Mouse (Mus musculus): ENCODE measurements around the gene Dnmt3a. TPM values are rescaled to one million over a fixed set of nuclear protein-coding genes. Genes with fewer than 3 reads are reported as not detected.

Dnmt3a gene
- total and polyA plus RNA-seq, 3 experiments = 15.9 to 34.4 TPM; not detected in 1

DNA sequence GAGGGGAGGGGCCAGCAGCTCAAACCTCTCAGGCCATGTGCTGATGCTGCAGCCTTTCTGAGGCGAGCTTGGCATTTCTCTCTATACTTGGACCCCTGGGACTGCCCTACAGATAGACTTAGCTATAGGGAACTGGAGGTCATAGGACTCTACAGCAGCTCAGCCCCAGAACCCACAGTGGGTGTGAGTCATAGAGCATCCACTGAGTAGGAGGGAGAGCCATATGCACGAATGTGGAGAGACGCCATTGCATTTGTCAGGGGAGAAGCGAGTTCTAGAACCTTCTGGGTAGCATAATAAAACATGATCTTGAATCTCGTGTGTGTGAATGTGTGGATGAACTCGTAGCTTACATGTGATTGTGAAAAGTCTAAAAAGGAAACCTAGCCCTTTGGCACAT is 56.4 kb downstream of the Dnmt3a start:
- TF ChIP-seq HCFC1 (IDR thresholded peaks at IDR 0.05; ENCODE audit: low read depth, low read length) = no peak
- no peak for TF ChIP-seq MAFK (IDR thresholded peaks at IDR 0.05; ENCODE audit: borderline replicate concordance, low read depth, low read length)
- no peak for TF ChIP-seq ZKSCAN1 (IDR thresholded peaks at IDR 0.05; ENCODE audit: low read depth, low read length)
- TF ChIP-seq ETS1 (IDR thresholded peaks at IDR 0.05; ENCODE audit: low read depth, low read length) = no peak
- TF ChIP-seq ELF1 (IDR thresholded peaks at IDR 0.05; ENCODE audit: low read depth, low read length) = no peak
- TF ChIP-seq MAX (IDR thresholded peaks at IDR 0.05; ENCODE audit: low read length) = no peak
- TF ChIP-seq EP300 (IDR thresholded peaks at IDR 0.05; ENCODE audit: low read depth in 1 of 2, low read length in 2 of 2) = no peak
- no peak for TF ChIP-seq ZNF384 (IDR thresholded peaks at IDR 0.05; ENCODE audit: low read depth, low read length)
- TF ChIP-seq RCOR1 (IDR thresholded peaks at IDR 0.05; ENCODE audit: low read depth, low read length) = no peak
- TF ChIP-seq RAD21 (IDR thresholded peaks at IDR 0.05; ENCODE audit: low read depth, low read length) = no peak
- TF ChIP-seq MYC (IDR thresholded peaks at IDR 0.05; ENCODE audit: low read depth, low read length) = no peak
- no peak for TF ChIP-seq SIN3A (IDR thresholded peaks at IDR 0.05; ENCODE audit: low read length)
- no peak for TF ChIP-seq POLR2AphosphoS5 (IDR thresholded peaks at IDR 0.05; ENCODE audit: borderline replicate concordance, low read depth, low read length)
- TF ChIP-seq UBTF (IDR thresholded peaks at IDR 0.05; ENCODE audit: borderline replicate concordance, insufficient read depth, low read depth, low read length) = no peak
- TF ChIP-seq KAT2A (conservative IDR thresholded peaks at IDR 0.05; ENCODE audit: low read depth, low read length) = no peak
- no peak for TF ChIP-seq GABPA (IDR thresholded peaks at IDR 0.05; ENCODE audit: low read depth, low read length)
- TF ChIP-seq NELFE (IDR thresholded peaks at IDR 0.05; ENCODE audit: low read depth, low read length) = no peak
- no peak for TF ChIP-seq USF2 (IDR thresholded peaks at IDR 0.05; ENCODE audit: borderline replicate concordance in 1 of 2, insufficient read depth in 1 of 2, low read depth in 1 of 2, low read length in 2 of 2)
- H3K9ac ChIP-seq (ENCODE audit: control insufficient read depth, low read depth, low read length, poor library complexity, severe bottlenecking) = no peak overlapping the region
- DNase-seq (ENCODE audit: low read depth, low spot score) = no peak
- no peak overlapping the region for H3K4me3 ChIP-seq (ENCODE audit: control insufficient read depth in 1 of 2, insufficient read depth in 1 of 2, low read depth in 2 of 2, low read length in 2 of 2)
- H3K9me3 ChIP-seq (replicated peaks; ENCODE audit: insufficient read depth, low read length) = no peaks in the 10 kb centered on the region
- H3K36me3 ChIP-seq (ENCODE audit: control insufficient read depth in 1 of 2, insufficient read depth in 2 of 2, low read length in 2 of 2) = peaks cover 3 to 5% of the 10 kb centered on the region in 2 experiments; a peak in 3 of 4 replicates
- H3K4me1 ChIP-seq (ENCODE audit: control insufficient read depth in 1 of 2, insufficient read depth in 2 of 2, low read length in 2 of 2) = peaks cover 4 to 5% of the 10 kb centered on the region in 2 experiments
- no peaks in the 10 kb centered on the region for H3K79me2 ChIP-seq (ENCODE audit: control insufficient read depth, insufficient read depth, low read length, poor library complexity)
- no peaks in the 10 kb centered on the region for H3K27me3 ChIP-seq (ENCODE audit: control insufficient read depth in 1 of 2, insufficient read depth in 2 of 2, low read length in 2 of 2)
- no peak overlapping the region for H3K27ac ChIP-seq (ENCODE audit: control insufficient read depth, low read depth, low read length)

DNA sequence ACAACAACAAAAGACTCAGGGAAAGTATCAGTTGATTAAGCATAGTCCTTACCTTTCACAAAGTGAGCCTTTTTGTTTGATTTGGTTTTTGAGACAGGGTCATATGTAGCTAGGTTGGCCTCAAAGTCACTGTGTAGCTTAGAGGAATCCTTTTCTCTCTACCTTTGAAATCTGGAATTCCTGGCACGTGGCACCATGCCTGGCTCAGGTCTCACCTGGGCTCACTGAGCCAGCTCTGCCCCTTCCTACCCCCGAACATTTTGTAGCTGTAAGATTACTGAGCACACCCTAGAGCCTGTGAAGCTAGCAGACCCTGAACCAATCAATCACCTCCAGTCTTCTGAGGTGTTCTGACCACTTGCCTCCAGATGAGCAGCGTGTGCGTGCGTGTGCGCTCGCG is 58.4 kb downstream of the Dnmt3a start:
- H3K79me2 ChIP-seq (ENCODE audit: control insufficient read depth, insufficient read depth, low read length, poor library complexity) = no peaks in the 10 kb centered on the region
- no peaks in the 10 kb centered on the region for H3K4me1 ChIP-seq (ENCODE audit: control insufficient read depth in 1 of 2, insufficient read depth in 2 of 2, low read length in 2 of 2)
- H3K36me3 ChIP-seq (ENCODE audit: control insufficient read depth in 1 of 2, insufficient read depth in 2 of 2, low read length in 2 of 2) = no peaks in the 10 kb centered on the region; a peak in 1 of 4 replicates
- H3K27ac ChIP-seq (ENCODE audit: control insufficient read depth, low read depth, low read length) = no peak overlapping the region
- H3K9ac ChIP-seq (ENCODE audit: control insufficient read depth, low read depth, low read length, poor library complexity, severe bottlenecking) = no peak overlapping the region
- H3K4me3 ChIP-seq (ENCODE audit: control insufficient read depth in 1 of 2, insufficient read depth in 1 of 2, low read depth in 2 of 2, low read length in 2 of 2) = no peak overlapping the region
- no peak for DNase-seq (ENCODE audit: low read depth, low spot score)
- no peaks in the 10 kb centered on the region for H3K27me3 ChIP-seq (ENCODE audit: control insufficient read depth in 1 of 2, insufficient read depth in 2 of 2, low read length in 2 of 2)
- no peaks in the 10 kb centered on the region for H3K9me3 ChIP-seq (replicated peaks; ENCODE audit: insufficient read depth, low read length)
- TF ChIP-seq POLR2AphosphoS5 (IDR thresholded peaks at IDR 0.05; ENCODE audit: borderline replicate concordance, low read depth, low read length) (no peak), TAL1 (IDR thresholded peaks at IDR 0.05; ENCODE audit: low read length) (no peak), USF1 (IDR thresholded peaks at IDR 0.05; ENCODE audit: low read depth, low read length) (no peak), ELF1 (IDR thresholded peaks at IDR 0.05; ENCODE audit: low read depth, low read length) (no peak), BHLHE40 (IDR thresholded peaks at IDR 0.05; ENCODE audit: borderline replicate concordance, low read depth, low read length) (no peak), MXI1 (IDR thresholded peaks at IDR 0.05; ENCODE audit: low read depth, low read length) (no peak), RCOR1 (IDR thresholded peaks at IDR 0.05; ENCODE audit: low read depth, low read length) (no peak), USF2 (IDR thresholded peaks at IDR 0.05; ENCODE audit: borderline replicate concordance in 1 of 2, insufficient read depth in 1 of 2, low read depth in 1 of 2, low read length in 2 of 2) (no peak)

All from MEL (cell line).